Mouse (Mus musculus) G1E-ER4 (cell line): Measurements from ENCODE around the gene Gucd1. TPM values are rescaled to one million over a fixed set of nuclear protein-coding genes. Genes with fewer than 3 reads are reported as not detected.

Experiments
- GATA1 ChIP-seq: IDR thresholded peaks from one replicate; pipeline ENCODE4 v1.8.0; 2012; ENCODE audit warnings: low read length, inconsistent platforms
- polyA plus RNA-seq: library from polyadenylated mRNA; stranded (reverse); fragments of >175 nt; gene quantifications from 2 replicates; pipeline ENCODE4 v1.2.3, GENCODE M21; 2012

Gucd1 gene
- polyA plus RNA-seq, 1 experiment, result 25.9 TPM

- no peak for TF ChIP-seq GATA1
These were observed 126.9 kb downstream of the Gucd1 start for GRCm38 (mm10) chr10:75390832-75391231.

- TF ChIP-seq GATA1, result no peak
These were observed 127.6 kb downstream of the Gucd1 start for GRCm38 (mm10) chr10:75390156-75390555.

GRCm38 (mm10) chr10:75378688-75379087 is 139.1 kb downstream of the Gucd1 start:
- no peak for TF ChIP-seq GATA1

GRCm38 (mm10) chr10:75365231-75365633 is 152.5 kb downstream of the Gucd1 start:
- TF ChIP-seq GATA1, result no peak

- no peak for TF ChIP-seq GATA1
These were observed 153.0 kb downstream of the Gucd1 start for GRCm38 (mm10) chr10:75364796-75365195.

- no peak for TF ChIP-seq GATA1
These were observed 162.4 kb downstream of the Gucd1 start for GRCm38 (mm10) chr10:75355341-75355740.

GRCm38 (mm10) chr10:75352541-75352940 is 165.2 kb downstream of the Gucd1 start:
- TF ChIP-seq GATA1, result no peak

GRCm38 (mm10) chr10:75350564-75350963 is 167.2 kb downstream of the Gucd1 start:
- no peak for TF ChIP-seq GATA1

- no peak for TF ChIP-seq GATA1
These were observed 172.5 kb downstream of the Gucd1 start for GRCm38 (mm10) chr10:75345265-75345664.

GRCm38 (mm10) chr10:75341936-75342335 is 175.8 kb downstream of the Gucd1 start:
- TF ChIP-seq GATA1, result no peak

- no peak for TF ChIP-seq GATA1
These were observed 178.4 kb downstream of the Gucd1 start for GRCm38 (mm10) chr10:75339377-75339776.

GRCm38 (mm10) chr10:75338852-75339251 is 178.9 kb downstream of the Gucd1 start:
- no peak for TF ChIP-seq GATA1

GRCm38 (mm10) chr10:75337231-75337630 is 180.5 kb downstream of the Gucd1 start:
- no peak for TF ChIP-seq GATA1

GRCm38 (mm10) chr10:75335075-75335474 is 182.7 kb downstream of the Gucd1 start:
- TF ChIP-seq GATA1, result no peak

GRCm38 (mm10) chr10:75334175-75334574 is 183.6 kb downstream of the Gucd1 start:
- no peak for TF ChIP-seq GATA1

- TF ChIP-seq GATA1, result no peak
These were observed 184.5 kb downstream of the Gucd1 start for GRCm38 (mm10) chr10:75333176-75333776.

- TF ChIP-seq GATA1, result no peak
These were observed 185.5 kb downstream of the Gucd1 start for GRCm38 (mm10) chr10:75332268-75332667.
